Mouse (Mus musculus) inflammation-experienced regulatory T-cells, adult 6 months (primary cell): ENCODE measurements around the gene N4bp2l2. TPM values are rescaled to one million over a fixed set of nuclear protein-coding genes. Genes with fewer than 3 reads are reported as not detected.
A peak's percentile ranks its signal among the peaks of the same experiment; 100 is the strongest.

Experiments
- ATAC-seq: one replicate; pipeline ENCODE4 v1.8.0; 2017
- polyA plus RNA-seq, 3 experiments: library from polyadenylated mRNA; unstranded; fragments of 100-300 nt; shearing (Covaris generic); gene quantifications; one replicate each; pipeline ENCODE4 v1.2.1; 2017

The N4bp2l2 gene
- polyA plus RNA-seq, 3 experiments from 2014 or later = 74.8 to 79.1 (median 77.0) TPM

DNA sequence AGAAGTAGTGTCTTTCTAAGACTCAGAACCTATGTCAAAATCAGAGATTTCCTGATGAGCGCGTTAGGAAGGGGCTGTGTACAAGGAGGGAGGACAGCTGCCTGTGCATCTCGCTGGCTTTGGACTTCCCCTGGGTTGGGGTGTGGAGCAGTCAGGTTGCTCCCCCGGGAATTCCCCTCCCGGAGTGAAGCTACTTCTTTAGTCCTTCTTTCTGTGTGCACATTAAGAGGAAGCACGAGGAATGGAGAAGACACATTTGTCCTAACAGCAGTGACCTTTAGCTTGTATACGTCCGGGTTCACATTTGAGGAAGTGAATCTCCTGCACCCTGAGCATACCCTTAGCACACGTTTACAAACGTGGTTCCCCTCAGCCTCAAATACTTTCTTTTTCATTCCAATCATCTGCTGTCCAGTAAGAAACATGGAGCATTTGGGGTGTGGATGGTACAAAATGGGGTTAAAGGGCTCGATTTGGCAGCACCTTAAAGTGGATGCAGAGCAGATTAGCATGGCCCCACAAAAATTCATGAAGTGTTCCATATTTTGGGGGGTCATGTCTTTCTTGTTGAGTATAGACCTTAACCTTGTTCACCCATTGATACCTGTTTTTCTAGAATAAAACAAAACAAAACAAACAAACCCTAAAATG, 70.5 kb downstream of the N4bp2l2 start:
- peak; percentile 5 for ATAC-seq

DNA sequence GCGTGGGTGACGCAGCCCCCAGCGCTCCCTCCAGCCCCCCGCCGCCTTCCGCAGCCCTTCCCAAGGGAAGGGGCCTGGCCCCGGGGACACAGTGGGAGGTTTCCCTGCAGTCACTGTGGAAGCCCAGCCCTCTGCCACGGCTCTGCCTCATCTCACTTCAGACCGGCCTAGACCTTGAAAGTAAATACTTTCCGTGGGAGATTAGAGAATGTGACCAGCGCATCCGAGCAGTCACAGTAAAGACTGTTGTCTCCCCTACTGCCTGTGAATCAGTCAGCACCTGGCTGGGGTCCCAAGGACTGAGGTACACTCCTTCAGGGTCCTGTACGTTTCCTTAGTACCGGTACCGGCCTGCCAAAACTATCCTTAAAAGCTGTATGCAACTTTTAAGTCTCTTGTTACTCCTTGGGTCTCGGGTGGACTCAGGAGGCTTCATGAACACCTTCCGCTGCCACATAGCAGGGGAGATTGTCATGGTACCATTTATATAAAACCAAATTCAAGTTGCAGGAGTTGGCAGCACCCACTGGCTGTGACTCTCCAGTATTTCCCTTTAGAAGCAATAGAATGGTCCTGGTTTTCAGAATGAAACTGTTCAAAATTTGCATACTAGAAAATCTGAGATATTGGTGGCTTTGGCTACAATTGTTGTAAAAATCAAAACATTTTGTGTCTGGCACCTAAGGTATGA, 71.2 kb downstream of the N4bp2l2 start:
- ATAC-seq = peak; percentile 4

DNA sequence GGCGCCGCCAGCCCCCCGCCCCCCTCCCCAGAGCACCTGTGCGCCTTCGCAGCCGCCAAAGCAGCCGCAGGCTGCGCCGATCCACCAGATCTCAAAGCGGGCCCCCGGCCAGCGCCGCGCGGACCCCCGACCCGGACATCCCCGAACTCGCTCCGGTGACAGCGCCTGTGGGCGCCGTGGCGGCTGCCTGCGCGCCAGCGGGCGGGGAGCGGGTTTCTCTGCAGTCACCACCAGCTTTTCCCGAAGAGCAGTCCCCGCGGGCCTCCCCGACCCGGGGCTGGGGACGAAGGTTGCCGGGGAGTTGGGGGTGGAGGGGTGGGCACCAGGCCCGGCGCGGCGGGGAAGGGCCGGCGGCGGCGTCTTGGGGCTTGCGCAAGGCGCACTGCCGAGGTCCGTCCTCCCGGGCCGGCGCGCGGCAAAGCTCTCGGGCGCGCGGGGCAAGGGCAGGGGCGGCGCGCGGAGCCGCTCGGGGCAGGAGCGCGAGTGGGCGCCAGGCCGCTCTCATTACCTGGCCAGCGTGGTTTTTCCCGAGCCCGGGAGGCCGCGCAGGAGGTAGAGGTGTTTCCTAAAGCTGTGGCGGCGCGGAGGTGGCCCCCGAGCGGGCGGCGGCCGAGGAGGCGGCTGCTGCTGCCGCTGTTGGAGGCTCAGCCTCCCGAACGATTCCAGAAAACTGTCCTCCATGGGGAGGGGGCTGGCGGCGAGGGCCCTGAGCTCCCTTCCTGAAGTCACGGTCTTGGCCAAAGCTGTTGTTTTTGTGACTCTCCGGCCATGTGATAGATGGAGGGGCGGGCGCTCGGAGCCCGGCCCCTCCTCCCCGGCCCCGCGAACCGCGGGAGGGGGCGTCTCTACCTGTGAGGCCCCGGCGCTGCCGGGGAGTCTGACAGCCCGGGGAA, 72.0 kb downstream of the N4bp2l2 start:
- ATAC-seq = peak; percentile 45

DNA sequence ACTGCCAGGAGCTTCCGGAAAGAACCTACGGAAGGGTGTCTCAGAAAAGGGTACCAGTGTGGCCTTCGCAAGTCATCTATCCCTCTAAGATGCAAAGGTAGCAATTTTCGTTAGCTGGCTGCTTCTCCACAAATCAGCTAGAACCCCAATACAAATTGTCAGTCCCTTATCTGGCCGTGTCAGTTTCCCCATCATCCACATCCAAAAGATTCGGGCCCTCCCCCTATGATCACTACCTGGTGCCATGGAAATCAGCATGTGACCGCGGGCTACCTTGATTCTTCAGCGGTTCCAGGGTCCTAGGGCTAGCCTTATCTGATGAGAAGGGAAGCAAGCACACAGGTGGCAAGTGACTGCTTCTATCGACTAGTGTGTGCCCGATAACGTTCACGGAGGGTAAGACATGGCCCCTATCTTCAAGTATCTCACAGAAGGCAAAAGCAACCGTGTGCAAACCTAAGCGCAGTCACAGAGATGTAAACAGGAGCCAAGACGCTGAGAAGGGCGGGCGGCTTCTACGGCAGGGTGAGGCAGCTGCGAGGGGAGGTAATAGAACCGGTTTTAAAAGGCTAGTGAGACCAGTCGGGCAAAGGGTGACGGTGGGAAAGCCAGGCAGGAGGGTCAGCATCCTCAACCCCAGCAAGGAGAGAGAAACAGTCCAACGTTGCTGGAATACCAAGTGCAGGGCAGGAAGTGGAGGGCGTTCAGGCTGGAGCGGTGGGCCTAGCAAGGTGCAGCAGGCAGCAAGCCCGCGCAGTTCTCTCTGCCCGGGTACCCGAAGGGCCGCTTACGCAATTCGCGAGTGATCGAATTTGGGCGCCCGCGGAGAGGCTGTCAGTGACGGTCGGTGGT, 72.9 kb downstream of the N4bp2l2 start:
- peak; percentile 38 for ATAC-seq

DNA sequence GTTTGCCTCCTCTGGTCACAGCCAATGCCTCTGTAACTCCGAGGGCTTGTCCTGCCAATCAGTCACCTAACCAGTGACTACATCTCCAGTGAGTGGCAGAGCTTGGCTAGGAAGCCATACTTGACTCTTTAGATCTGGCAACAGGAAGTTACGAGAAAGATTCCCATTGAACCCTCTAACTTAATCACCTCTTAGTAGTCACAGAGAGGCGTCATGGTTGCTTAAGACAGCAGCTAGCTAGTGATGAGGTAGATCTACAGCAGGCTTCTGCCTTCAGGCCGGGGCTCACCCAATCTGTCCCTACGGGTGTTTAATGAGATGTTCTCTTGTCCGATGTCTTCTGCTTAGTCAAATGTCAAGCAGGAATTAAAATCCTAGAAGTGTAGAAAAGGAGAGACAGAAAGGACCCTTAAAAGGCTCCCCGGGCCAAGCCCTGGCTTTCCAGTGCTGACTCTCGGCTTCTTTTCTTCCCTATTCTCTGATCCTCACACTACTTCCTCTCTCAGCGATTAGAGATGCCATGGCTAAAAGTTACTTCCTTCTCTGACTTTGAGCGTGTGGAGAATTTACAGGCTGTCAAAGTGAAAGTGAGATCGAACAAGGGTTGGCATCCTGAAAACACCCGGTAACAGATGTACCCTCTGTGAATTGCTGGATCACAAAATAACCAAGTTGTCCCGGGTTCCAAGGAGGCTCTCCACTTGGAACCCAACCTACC, 73.6 kb downstream of the N4bp2l2 start:
- ATAC-seq = peak; percentile 53

DNA sequence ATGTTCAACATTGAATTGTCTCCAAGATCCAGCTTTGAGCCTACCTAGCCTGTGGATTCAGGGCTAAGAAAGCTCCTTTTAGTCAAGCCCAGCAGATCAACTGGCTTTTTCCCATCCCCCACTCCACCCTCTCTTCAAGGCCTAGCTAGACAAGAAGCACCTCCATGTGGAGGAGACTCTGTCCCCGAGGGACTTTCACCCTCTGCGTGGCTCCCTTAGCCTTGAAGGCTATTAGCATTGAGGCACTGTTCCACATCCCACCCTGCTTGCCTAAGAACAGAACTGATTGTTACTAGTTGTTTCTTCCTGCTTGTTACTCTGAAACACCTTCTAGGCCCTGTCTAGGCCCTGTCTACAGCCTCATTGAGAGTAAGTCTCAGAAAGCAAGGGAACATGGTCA, 76.0 kb downstream of the N4bp2l2 start:
- no peak for ATAC-seq

DNA sequence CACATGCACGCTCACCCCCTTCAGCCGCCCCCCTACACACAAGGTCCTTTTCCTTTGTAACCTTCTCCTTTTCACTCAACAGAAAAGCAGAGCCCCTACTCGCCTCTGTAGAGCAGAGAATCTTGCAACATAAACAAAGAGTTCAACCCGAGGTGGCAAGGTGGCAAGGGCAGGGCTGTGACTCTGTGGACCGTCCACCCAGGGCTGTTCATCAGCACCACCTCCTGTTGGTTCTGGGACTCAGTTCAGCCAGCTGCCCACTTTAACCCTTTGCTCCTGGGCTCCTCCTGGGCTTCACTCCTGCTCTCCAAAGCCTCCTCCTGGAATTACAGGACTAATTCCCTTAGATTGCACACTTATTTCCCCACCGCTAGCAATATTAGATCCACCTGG, 81.7 kb downstream of the N4bp2l2 start:
- ATAC-seq = no peak

DNA sequence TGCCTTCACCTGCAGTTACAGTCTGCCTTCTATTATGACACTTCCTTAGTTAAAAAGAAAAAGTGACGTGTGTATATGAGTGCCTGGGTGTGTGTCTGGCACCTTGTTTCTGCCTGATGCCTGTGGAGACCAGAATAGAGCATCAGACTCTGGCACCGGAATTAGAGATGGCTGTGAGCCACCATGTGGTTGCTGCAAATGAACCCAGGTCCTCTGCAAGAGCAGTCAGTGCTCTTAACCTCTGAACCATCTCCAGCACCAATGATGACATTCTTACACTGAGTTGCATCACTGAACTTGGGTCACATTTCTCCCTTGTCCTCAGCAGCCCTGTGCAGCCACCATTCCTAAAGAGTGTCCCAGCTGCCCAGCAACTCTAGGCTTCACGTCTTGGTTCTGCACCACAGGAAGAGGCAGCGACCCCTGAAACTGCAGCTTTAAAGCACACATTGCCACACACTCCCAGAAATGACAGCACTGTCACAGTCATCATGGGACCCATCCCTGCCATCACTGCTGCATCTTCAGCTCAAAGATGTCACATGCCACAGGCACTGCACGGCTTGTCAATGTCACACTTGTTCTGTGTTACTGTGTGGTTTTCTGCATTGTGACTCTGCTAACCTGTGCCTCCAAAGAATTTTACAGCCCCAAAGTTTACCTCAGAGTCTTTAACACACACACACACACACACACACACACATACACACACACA, 82.2 kb downstream of the N4bp2l2 start:
- ATAC-seq = no peak

DNA sequence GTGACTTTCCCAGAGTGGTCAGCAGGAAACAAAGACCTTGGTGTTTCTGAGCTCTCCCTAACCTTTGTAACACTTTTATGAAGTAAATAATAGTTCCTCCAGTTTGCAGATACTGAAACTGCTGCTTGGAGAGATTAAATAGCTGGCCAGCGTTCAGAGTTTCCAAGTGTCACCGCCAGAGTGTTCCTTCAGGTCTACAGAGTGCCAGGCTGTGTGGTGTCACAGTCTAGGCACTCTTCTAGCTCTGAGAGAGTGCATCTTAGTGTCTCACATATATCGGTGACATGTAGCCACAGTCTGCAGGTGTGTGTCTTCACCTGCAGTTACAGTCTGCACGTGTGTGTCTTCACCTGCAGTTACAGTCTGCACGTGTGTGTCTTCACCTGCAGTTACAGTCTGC, 82.8 kb downstream of the N4bp2l2 start:
- no peak for ATAC-seq

DNA sequence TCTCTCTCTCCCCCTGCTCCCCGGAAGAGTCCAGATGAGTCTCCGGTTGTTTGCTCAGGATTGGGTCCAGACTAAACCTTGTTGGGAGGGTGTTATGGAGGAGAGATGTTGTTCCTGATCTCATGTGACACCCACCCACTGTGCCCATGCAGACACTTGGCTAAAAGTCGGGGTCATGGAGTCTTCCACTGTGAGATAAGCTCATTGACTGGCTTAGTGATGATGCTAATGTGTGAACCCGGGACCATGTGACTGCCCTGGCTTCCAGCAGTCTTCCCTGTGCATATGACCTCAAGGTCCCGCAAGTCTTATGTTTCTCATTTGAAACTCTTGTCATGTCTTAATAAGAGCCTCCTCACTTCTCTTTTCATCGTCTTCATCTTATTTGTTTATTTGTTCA, 84.8 kb downstream of the N4bp2l2 start:
- no peak for ATAC-seq

DNA sequence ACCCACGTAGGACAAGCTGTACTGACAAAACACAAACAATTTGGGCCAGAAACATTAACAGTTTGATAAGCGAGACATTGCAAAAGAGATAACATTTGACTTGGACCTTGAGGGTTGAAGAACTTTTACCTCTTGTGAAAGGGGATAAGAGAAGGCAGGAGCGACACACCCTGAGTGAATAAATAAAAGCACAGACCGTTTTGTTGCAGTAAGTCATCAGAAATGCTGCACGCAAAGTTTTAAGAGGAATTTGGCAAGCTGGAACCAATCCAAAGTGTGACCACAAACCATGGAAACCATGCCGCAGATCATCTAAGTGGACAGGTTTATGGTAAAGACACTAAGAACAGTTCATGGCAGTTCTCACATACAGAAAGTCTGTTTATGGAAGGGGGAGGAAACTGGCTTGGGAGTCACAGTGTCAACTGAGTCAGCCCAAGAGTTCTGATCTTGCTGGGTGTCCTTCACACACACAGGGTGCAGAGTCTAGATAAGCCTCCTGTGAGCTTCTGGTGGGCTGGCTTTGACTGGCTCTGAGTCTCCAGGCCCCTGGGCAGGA, 87.3 kb downstream of the N4bp2l2 start:
- ATAC-seq = no peak

DNA sequence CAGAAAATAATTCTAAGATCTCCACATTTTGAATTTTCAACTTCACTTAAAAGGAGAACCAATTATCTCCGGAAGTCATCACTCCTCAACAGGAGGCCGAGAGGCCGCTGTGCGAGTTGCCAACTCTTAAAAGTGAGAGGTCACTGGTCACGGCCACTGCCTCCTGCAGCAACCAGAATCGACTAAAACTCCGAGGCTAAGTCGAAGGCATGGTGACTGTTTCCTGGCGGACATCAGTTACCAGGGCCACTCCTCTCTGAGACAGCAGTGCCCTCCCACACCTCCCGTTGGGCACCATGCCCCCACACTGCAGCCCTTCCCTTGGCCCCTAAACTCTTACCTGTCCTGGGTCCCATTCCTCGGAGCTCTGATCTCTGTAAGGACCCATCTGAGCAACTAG, 89.2 kb downstream of the N4bp2l2 start:
- no peak for ATAC-seq

DNA sequence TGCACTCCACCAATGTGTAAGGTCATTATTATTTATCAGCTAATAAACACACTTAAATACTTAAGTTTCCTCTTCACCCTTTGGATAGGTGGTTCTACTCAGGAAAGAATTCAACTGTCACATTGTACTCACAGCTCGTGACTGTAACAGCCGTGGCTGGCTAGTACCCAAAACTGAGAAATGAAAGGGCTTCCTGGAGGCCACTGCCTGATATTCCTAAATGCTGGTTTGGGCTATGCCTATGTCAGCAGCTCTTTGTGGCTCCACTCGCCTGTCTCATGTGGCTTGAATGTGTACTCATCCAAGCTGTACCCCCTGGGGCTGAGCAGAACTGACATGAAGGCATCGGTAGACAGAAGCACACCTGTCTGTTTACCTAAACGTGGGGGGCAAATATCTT, 91.1 kb downstream of the N4bp2l2 start:
- ATAC-seq = no peak

DNA sequence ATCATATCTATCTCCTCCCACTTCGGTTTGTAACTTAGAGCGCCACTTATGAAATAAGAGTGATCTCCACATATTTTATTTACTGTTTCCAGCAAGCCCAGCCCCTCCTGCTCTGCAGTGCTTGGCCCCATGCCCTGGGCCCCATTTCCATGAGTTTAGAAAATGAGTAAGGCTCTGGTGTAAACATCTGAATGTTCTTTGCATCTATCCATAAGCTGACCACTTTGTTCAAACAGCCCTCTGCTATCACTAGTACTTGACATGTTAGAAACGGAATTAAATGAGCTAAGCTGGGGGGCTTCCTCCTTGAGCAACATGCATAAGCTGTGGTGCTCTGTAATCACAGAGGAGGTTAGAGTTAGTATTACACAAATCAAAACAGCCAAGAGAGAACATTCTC, 91.6 kb downstream of the N4bp2l2 start:
- no peak for ATAC-seq

DNA sequence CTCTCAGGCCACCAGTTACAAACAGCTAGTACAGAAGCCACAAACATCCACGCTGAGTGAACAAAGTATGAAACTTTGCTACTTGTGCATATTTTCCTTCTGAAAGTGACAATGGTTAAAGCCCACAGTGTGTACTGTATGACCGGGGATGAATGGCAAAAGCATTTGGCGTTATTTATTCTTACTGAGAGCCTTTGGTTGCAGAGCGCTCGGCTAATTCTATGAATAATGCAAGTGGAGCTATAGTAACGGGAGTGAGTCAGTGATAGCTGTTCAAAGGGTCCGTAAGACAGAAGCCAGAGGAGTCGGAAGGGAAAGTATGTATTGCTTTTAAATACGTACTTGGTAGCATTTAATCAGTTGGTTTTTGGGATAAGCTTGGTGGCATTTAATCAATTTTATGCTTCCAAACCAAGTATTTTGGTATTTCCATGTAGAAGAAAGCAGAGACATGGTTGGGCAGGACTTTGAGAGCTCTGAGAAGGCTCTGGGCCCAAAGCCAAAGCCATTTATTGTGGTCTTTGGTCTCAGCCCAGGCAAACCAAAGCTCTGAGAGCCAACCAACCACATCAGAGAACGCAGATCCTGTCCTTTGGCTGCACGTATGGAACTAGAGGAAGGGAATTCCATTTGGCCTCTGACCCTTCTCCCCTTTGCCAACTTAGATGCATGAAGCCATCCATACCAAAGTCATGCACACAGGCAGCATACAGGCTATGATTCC, 95.3 kb downstream of the N4bp2l2 start:
- ATAC-seq = no peak

DNA sequence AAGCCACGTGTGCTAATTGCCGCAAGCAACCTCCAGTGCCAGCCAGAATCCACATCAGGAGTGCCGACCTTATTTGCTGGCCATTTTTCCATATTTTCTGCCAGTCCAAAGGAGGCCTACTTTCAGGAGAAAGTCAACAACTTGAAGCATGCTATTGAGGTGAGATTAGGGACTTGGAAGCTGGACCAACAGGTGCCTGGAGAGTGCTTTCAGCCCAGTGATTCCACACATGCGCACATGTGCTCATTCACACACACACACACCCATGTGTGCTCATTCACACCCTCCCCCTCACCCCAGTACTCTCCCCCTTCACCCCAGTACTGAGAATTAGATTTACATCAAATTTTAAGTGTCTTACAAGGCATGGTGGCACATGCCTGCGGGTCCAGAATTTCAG, 99.0 kb downstream of the N4bp2l2 start:
- no peak for ATAC-seq

DNA sequence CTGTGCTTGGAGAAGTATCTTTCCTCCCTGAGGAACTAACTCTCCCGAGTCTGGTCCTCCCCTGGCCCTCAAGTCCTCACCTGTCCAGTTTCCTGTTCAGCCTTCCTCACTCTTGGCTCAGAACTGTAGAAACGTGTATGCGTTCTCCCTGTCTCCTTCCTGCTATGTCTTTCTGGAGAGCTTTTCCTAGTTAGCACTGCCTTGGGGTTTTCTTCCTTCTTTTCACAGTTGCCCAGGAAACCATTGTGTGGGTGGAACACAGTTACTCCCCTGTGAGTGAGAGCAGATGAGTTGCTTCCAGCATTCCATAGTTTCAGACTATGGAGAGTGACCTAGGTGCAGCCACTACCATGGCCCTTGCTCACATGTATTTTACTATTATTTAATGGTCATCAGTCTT, 99.8 kb downstream of the N4bp2l2 start:
- no peak for ATAC-seq

DNA sequence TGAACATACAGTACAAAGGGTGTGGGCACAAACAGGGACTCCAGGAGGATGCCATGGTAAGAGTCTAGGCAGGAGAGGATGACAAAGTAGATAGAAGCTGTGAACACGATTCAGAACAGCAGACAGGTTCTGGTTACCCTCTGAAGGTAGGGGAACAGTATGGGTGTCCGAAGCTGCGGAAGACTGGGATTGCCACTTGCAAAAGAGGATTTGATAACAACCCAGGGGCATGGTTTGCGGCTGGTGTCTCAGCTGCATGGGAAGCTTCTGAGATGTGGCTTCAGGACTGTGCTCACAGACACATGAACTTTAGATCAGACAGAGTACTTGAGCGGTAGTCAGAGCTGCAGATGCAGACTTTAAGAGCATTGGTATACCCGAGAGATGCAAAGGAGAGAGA, 101.6 kb downstream of the N4bp2l2 start:
- ATAC-seq = no peak

DNA sequence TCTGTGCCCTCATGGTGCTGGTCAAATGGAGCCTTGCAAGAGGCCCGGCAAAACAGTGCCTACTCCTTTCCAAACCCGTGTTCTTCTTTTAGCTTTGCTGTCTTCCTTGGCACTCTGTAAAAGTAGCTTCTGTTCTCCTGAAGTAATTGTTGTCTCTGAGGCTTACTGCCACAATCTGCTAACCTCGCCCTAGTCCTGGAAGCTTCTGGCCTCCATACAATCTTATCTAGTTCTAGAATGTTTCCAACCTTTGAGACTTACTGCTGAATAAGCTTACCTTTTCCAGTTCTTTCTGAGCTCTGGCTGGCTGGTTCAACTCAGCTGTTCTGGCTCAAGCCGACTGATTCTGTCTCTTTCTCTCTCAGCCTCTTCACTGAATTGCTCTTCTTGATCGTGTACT, 104.2 kb downstream of the N4bp2l2 start:
- ATAC-seq = no peak

DNA sequence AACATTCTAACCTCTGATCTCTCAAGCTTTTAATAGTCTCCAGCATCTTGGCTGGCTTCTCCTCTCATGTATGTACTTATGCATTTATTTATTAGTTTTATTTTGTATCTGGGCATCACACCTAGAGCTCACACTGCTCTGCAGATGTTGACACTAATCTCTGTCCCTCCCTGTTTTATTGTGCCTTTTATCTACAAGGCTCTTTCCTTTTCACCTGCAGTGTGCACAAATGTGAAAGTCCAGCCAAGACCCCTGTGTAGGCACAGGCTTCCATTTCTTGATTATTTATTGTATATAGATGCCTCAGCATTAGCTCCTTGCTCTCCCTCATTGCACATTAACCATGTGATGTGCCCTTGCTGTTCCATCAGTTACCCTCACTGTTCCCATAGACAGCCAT, 104.6 kb downstream of the N4bp2l2 start:
- ATAC-seq = no peak
